Mouse (Mus musculus) cortical plate, adult 2 months (tissue): ENCODE measurements around the gene Nim1k.

Source experiments
- CTCF ChIP-seq: fragments of 200-500 bp; IDR thresholded peaks from 2 replicates; pipeline ENCODE4 v1.5.1; 2011; ENCODE audit warnings: mild to moderate bottlenecking, control low read depth, low read length; ENCODE audit not compliant: insufficient read depth; ENCODE audit errors: extremely low read depth
- POLR2A ChIP-seq: fragments of 200-500 bp; IDR thresholded peaks from 2 replicates; pipeline ENCODE4 v1.6.1; 2011; ENCODE audit warnings: mild to moderate bottlenecking, low read length, control low read depth; ENCODE audit not compliant: insufficient read depth; ENCODE audit errors: extremely low read depth

DNA sequence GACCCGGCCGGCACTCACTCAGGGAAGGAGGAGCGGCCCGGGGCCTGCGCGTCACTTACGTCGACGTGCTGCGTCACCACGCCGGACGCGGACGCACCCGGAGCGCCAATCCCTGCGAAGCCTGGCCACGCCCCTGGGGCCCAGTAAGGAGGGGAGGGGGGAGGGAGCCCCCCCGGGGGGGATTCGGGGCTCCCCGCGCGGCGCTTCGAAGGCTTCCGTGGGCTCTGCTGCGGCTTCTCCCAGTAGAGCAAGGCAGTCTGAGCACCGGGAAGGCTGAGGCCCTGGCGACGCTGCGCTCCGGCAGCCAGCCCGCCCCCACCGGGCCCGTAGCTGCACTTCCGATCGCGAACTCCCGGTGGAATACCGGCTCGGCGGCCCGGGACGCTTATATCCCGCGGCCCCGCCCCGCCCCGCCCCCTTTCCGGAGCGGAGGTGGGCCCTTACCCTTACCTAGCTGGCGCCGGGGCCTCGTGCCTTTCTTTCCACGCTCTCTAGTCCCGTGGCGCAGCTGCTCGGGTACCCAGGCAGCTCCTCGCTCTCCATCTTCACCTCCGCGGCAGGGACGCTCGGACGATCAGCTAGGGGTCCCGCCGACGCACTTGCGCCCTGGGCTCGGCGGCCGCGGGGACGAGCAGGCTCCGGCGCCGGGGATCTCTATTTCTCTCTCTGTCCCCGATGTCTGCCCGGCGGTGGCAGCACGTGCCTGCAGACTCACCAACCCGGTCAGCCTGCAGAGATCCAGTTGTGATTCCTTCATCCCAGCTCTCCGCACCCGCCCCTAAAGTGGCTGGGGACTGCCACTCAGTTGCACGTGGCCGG, 35.3 kb upstream of the Nim1k start, which contains the start of gene Zfp131:
- no peak for TF ChIP-seq CTCF
- TF ChIP-seq POLR2A: 0 out of 2 replicates have a peak, but pooled peaks have one; percentile 22
